Mouse (Mus musculus) neural tube, embryonic 14.5 days (tissue): ENCODE data around the gene Sap30l. TPM values are rescaled to one million over a fixed set of nuclear protein-coding genes. Genes with fewer than 3 reads are reported as not detected.
A peak's percentile ranks its signal among the peaks of the same experiment; 100 is the strongest.

Source experiments
- ATAC-seq: fragments of 200-750 bp; cut with Nextera tagmentation; 2 replicates; pipeline ENCODE4 v1.8.0; 2017; ENCODE audit warnings: low read depth, mild to moderate bottlenecking, moderate TSS enrichment, moderate library complexity
- H3K27ac ChIP-seq: fragments of 300-500 bp; sonication (generic); 2 replicates; pipeline ENCODE4 v1.5.1; 2014; ENCODE audit warnings: low read depth, mild to moderate bottlenecking, control low read depth, low read length, moderate library complexity, mixed read lengths
- H3K27me3 ChIP-seq: fragments of 300-500 bp; sonication (generic); 2 replicates; pipeline ENCODE4 v1.6.1; 2014; ENCODE audit warnings: low read length; ENCODE audit not compliant: control insufficient read depth, insufficient read depth
- H3K36me3 ChIP-seq: fragments of 300-500 bp; sonication (generic); 2 replicates; pipeline ENCODE4 v1.6.1; 2014; ENCODE audit warnings: low read length, mixed read lengths; ENCODE audit not compliant: control insufficient read depth, insufficient read depth
- H3K4me1 ChIP-seq: fragments of 300-500 bp; sonication (generic); 2 replicates; pipeline ENCODE4 v1.6.1; 2014; ENCODE audit warnings: low read length; ENCODE audit not compliant: control insufficient read depth, insufficient read depth
- H3K4me2 ChIP-seq: fragments of 300-500 bp; sonication (generic); 2 replicates; pipeline ENCODE4 v1.6.1; 2014; ENCODE audit warnings: mild to moderate bottlenecking, low read depth, low read length, control low read depth
- H3K4me3 ChIP-seq: fragments of 300-500 bp; sonication (generic); 2 replicates; pipeline ENCODE4 v1.5.1; 2014; ENCODE audit warnings: low read depth, low read length, control low read depth, mixed read lengths
- H3K9ac ChIP-seq: fragments of 300-500 bp; sonication (generic); replicated peaks from 2 replicates; pipeline ENCODE4 v1.6.1; 2014; ENCODE audit warnings: low read depth, mild to moderate bottlenecking, control low read depth, low read length, mixed read lengths
- H3K9me3 ChIP-seq: fragments of 300-500 bp; sonication (generic); 2 replicates; pipeline ENCODE4 v1.6.1; 2016; ENCODE audit warnings: low read length; ENCODE audit not compliant: control insufficient read depth
- WGBS: fragments of 180-500 bp; shearing (Covaris S2); extraction: QIAGEN DNeasy Blood & Tissue Kit; methylation state at CpG from one replicate; pipeline ENCODE4 v1.1.7; 2014; 5-methylcytosine and 5-hydroxymethylcytosine counted together
- polyA plus RNA-seq: library from polyadenylated mRNA; unstranded; fragments of >200 nt; fragmentation: Nextera tagmentation; extraction: Ambion mirVana; gene quantifications from 2 replicates; pipeline ENCODE4 v1.2.1, GENCODE M21; 2014

Sap30l gene
- polyA plus RNA-seq: 11.7 and 15.8 TPM in 2 replicates

GRCm38 (mm10) chr11:57800971-57801765 is at the start of gene Sap30l:
TSS of gene Sap30l (plus strand) at chr11:57801637.
- Histone ChIP-seq H3K9me3 (no peaks in the 10 kb centered on the region), H3K27ac (peak within 1 kb of the TSS; percentile 55), H3K9ac (peak within 1 kb of the TSS; percentile 90), H3K4me3 (peak within 1 kb of the TSS; percentile 98), H3K36me3 (no peaks in the 10 kb centered on the region), H3K4me1 (peaks cover 27% of the 10 kb centered on the region), H3K27me3 (no peaks in the 10 kb centered on the region), H3K4me2 (peak within 1 kb of the TSS; percentile 93)
- WGBS: under 1% methylated on average over 49 of the region's 66 CpGs
- ATAC-seq: peak; percentile 97

DNA sequence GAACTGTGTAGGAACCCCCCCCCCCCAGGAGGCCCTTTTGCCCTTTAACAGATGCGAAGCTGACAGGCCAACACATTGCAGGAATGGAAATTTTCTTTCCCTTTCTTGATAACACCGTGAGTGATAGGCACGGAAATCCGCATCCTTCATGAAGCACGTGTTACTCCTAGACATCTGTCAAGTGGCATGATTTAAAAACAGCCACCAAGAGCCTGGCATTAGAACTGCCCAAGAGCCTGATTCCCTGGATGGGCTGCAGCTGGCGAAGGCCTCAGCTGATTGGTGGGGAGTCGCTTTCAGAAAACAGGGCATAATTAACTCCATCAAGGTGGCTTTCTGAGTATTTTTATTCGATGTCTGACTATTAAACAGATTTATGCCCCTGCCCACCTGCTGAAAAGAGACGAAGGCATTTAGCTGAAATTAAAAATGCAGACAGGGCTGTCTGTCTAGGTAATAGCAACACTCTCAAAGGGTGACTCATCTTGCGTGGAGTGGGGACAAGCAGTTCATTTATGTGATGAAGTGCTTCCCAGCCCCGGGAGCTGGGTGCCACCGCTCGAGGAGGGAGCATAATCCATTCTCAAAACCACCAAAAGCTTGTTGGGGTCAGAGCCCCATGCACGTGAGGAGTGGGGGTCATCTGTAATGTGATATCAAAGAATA is 47.8 kb upstream of the Sap30l start:
- no peak overlapping the region for H3K4me3 ChIP-seq
- no peak overlapping the region for H3K27ac ChIP-seq
- no peak overlapping the region for H3K4me2 ChIP-seq

GRCm38 (mm10) chr11:57758621-57759020 is 42.8 kb upstream of the Sap30l start:
- H3K9ac ChIP-seq: no peak overlapping the region
- H3K36me3 ChIP-seq: no peaks in the 10 kb centered on the region
- 68% methylated on average over 9 of the region's 9 CpGs for WGBS
- H3K4me1 ChIP-seq: peaks cover 3% of the 10 kb centered on the region; the same call in 1 of the 2 replicates
- ATAC-seq: no peak
- no peak overlapping the region for H3K27ac ChIP-seq
- H3K4me2 ChIP-seq: no peak overlapping the region
- H3K9me3 ChIP-seq: no peaks in the 10 kb centered on the region
- H3K4me3 ChIP-seq: no peak overlapping the region
- H3K27me3 ChIP-seq: no peaks in the 10 kb centered on the region

More for the DNA sequence above, 47.8 kb upstream of the Sap30l start:
- Histone ChIP-seq H3K27me3 (no peaks in the 10 kb centered on the region), H3K36me3 (no peaks in the 10 kb centered on the region), H3K9me3 (no peaks in the 10 kb centered on the region), H3K4me1 (peaks cover 4% of the 10 kb centered on the region; the same call in 1 of the 2 replicates), H3K9ac (no peak overlapping the region)
- WGBS: 28% methylated on average over 14 of the region's 14 CpGs
- peak; percentile 56; the same call in 1 of the 2 replicates for ATAC-seq

DNA sequence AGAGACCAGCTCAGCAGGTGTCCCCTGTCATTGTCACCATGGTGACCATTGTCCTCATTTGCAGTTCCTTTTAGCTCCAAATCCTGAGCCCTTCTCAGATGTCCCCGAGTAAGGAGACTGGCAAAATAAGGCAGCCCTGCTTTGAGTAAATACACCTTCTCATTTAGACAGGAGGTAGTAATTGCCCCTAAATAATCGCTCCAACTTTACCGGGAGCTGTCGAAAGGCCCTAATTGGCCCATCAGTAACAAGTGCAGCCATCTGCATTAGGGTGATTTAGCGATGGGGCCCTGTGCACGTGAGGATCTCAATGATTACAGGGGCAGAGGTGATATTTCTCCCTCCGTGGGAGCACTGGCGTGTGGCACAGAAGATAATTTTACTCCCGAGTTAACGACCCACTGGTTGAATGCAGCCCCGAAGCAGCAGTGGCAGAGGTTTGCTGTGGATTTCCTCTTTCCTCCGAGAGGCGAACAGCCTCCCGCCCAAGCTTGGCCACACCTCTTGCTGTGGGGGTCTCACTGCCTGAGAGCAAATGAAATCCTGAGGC is 40.9 kb upstream of the Sap30l start:
- Histone ChIP-seq H3K9me3 (no peaks in the 10 kb centered on the region), H3K36me3 (no peaks in the 10 kb centered on the region), H3K4me3 (no peak overlapping the region), H3K4me1 (no peaks in the 10 kb centered on the region), H3K9ac (no peak overlapping the region), H3K27ac (no peak overlapping the region), H3K27me3 (no peaks in the 10 kb centered on the region), H3K4me2 (no peak overlapping the region)
- 4% methylated on average over 14 of the region's 14 CpGs for WGBS
- ATAC-seq: no peak

GRCm38 (mm10) chr11:57761347-57761746 is 40.1 kb upstream of the Sap30l start:
- 95% methylated on average over 4 of the region's 4 CpGs for WGBS
- no peaks in the 10 kb centered on the region for H3K4me1 ChIP-seq
- no peak overlapping the region for H3K9ac ChIP-seq
- no peak overlapping the region for H3K27ac ChIP-seq
- ATAC-seq: no peak
- H3K4me2 ChIP-seq: no peak overlapping the region
- no peaks in the 10 kb centered on the region for H3K27me3 ChIP-seq
- H3K9me3 ChIP-seq: no peaks in the 10 kb centered on the region
- H3K36me3 ChIP-seq: no peaks in the 10 kb centered on the region
- H3K4me3 ChIP-seq: no peak overlapping the region

DNA sequence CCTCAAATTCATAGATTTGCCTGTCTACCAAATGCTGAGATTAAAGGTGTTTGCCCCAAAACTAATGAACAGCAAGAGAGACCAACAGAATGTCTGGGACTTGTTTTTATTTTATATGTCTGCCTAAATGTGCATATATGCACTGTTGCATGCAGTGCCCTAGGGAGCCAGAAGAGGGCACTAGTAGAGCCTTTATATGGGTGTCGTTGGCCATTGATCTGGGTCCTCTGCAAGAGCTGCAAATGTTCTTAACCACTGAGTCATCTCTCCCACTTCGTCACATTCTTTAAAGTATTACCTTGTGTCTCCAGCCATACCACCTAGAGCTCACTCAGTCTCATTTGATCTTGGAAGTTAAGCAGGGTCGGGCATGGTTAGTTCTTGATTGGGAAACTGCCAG is 37.3 kb upstream of the Sap30l start:
- H3K36me3 ChIP-seq: no peaks in the 10 kb centered on the region
- WGBS: 90% methylated on average over 3 of the region's 3 CpGs
- H3K4me1 ChIP-seq: 0 out of 2 replicates have a peak, but pooled peaks cover 5% of the 10 kb centered on the region
- H3K9me3 ChIP-seq: no peaks in the 10 kb centered on the region
- no peak overlapping the region for H3K9ac ChIP-seq
- no peak overlapping the region for H3K4me3 ChIP-seq
- ATAC-seq: no peak
- H3K27me3 ChIP-seq: no peaks in the 10 kb centered on the region
- H3K4me2 ChIP-seq: no peak overlapping the region
- no peak overlapping the region for H3K27ac ChIP-seq

GRCm38 (mm10) chr11:57766617-57767016 is 34.8 kb upstream of the Sap30l start:
- no peak overlapping the region for H3K9ac ChIP-seq
- no peaks in the 10 kb centered on the region; the same call in 1 of the 2 replicates for H3K36me3 ChIP-seq
- H3K4me3 ChIP-seq: no peak overlapping the region
- no peaks in the 10 kb centered on the region for H3K27me3 ChIP-seq
- H3K4me1 ChIP-seq: 0 out of 2 replicates have a peak, but pooled peaks cover 5% of the 10 kb centered on the region
- H3K4me2 ChIP-seq: no peak overlapping the region
- WGBS: 31% methylated on average over 12 of the region's 12 CpGs
- no peaks in the 10 kb centered on the region for H3K9me3 ChIP-seq
- H3K27ac ChIP-seq: no peak overlapping the region
- ATAC-seq: no peak

DNA sequence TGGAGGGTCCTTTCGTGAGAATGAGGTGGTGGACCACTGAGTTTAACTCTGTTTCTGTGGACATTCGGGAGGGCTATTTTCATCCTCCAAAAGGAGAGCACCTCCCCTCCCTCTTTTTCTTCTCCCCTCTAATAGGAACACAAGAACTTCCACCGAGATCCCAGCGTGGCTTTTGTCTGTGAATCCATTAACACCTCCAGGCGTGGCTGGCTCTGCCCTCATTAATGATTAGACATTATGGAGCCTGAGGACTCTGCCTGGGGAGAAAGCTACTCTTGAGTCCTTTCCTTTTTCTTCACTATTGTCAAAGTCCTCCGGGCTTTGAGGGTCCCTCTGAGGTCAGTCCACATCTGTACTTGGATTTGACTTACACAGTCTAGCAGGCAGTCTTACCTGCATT is 34.3 kb upstream of the Sap30l start:
- H3K9ac ChIP-seq: no peak overlapping the region
- WGBS: 21% methylated on average over 6 of the region's 6 CpGs
- no peak overlapping the region for H3K4me2 ChIP-seq
- H3K36me3 ChIP-seq: no peaks in the 10 kb centered on the region; the same call in 1 of the 2 replicates
- no peak for ATAC-seq
- 0 out of 2 replicates have a peak, but pooled peaks cover 5% of the 10 kb centered on the region for H3K4me1 ChIP-seq
- H3K27ac ChIP-seq: no peak overlapping the region
- no peaks in the 10 kb centered on the region for H3K9me3 ChIP-seq
- H3K4me3 ChIP-seq: no peak overlapping the region
- no peaks in the 10 kb centered on the region for H3K27me3 ChIP-seq

DNA sequence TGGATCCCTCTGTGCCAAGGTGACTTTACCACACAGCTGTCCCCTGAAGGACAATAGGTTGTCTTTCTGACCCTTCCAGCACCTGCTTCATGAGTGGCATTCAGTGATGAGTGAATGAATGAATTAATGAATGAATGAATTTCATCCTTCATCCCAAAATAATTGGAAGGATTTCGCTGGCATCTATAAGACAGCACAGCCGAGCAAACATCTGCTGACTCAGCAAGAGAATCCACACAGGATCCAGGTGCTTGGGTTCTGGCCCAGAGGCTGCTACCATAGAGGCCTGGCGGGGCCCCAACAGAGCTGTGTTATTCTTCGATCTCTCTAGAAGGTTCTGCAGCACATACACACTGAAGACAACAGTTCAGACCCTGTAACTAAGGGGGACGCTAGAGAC is 30.7 kb upstream of the Sap30l start:
- Histone ChIP-seq H3K4me2 (no peak overlapping the region), H3K4me1 (peaks cover 12% of the 10 kb centered on the region; the same call in 1 of the 2 replicates), H3K4me3 (no peak overlapping the region), H3K9ac (no peak overlapping the region), H3K9me3 (no peaks in the 10 kb centered on the region), H3K36me3 (no peaks in the 10 kb centered on the region; the same call in 1 of the 2 replicates), H3K27me3 (no peaks in the 10 kb centered on the region), H3K27ac (no peak overlapping the region)
- ATAC-seq: no peak
- WGBS: 94% methylated on average over 5 of the region's 5 CpGs
